Mouse (Mus musculus) thymus, adult 2 months (tissue): ENCODE data around the gene Tspan5. TPM values are rescaled to one million over a fixed set of nuclear protein-coding genes. Genes with fewer than 3 reads are reported as not detected.

Experiments used
- DNase-seq: peaks from one replicate; pipeline ENCODE4 v3.0.0; 2021
- H3K27ac ChIP-seq: fragments of 200-500 bp; 2 replicates; pipeline ENCODE4 v1.5.1; 2012; ENCODE audit warnings: low read length, control low read depth; ENCODE audit not compliant: control insufficient read depth, insufficient read depth
- H3K27me3 ChIP-seq: fragments of 200-500 bp; 2 replicates; pipeline ENCODE4 v1.6.1; 2012; ENCODE audit warnings: mild to moderate bottlenecking, low read length, moderate library complexity, mixed read lengths; ENCODE audit not compliant: control insufficient read depth, insufficient read depth
- H3K36me3 ChIP-seq: fragments of 200-500 bp; 2 replicates; pipeline ENCODE4 v1.6.1; 2012; ENCODE audit warnings: mild to moderate bottlenecking, low read length, moderate library complexity; ENCODE audit not compliant: control insufficient read depth, insufficient read depth
- H3K4me1 ChIP-seq: fragments of 200-500 bp; replicated peaks from 2 replicates; pipeline ENCODE4 v1.6.1; 2012; ENCODE audit warnings: low read length; ENCODE audit not compliant: control insufficient read depth, insufficient read depth
- H3K4me3 ChIP-seq: fragments of 200-500 bp; 2 replicates; pipeline ENCODE4 v1.5.1; 2012; ENCODE audit warnings: mild to moderate bottlenecking, low read length, control low read depth, moderate library complexity; ENCODE audit not compliant: control insufficient read depth, insufficient read depth
- CTCF ChIP-seq: fragments of 200-500 bp; IDR thresholded peaks from 2 replicates; pipeline ENCODE4 v1.5.1; 2012; ENCODE audit warnings: mild to moderate bottlenecking, control low read depth, low read length, moderate library complexity, borderline replicate concordance; ENCODE audit not compliant: control insufficient read depth, poor library complexity, insufficient read depth; ENCODE audit errors: extremely low read depth
- POLR2A ChIP-seq: fragments of 200-500 bp; IDR thresholded peaks from 2 replicates; pipeline ENCODE4 v1.6.1; 2012; ENCODE audit warnings: mild to moderate bottlenecking, low read length, control low read depth, moderate library complexity; ENCODE audit not compliant: control insufficient read depth, poor library complexity, insufficient read depth; ENCODE audit errors: extremely low read depth
- WGBS: fragments of 180-500 bp; shearing (Covaris S2); methylation state at CpG from one replicate; pipeline ENCODE4 v1.1.7; 2018; 5-methylcytosine and 5-hydroxymethylcytosine counted together
- polyA plus RNA-seq: library from polyadenylated mRNA; depleted of rRNA; stranded (reverse); fragments of >200 nt; gene quantifications from 2 replicates; pipeline ENCODE4 v1.2.3, GENCODE M21; 2012

Tspan5 gene
- polyA plus RNA-seq, 1 experiment = 15.9 TPM

- H3K36me3 ChIP-seq = no peaks in the 10 kb centered on the region
- H3K4me1 ChIP-seq = peaks cover 12% of the 10 kb centered on the region
- H3K27me3 ChIP-seq = no peaks in the 10 kb centered on the region
- TF ChIP-seq CTCF = no peak
- TF ChIP-seq POLR2A = no peak
- no peak overlapping the region for H3K27ac ChIP-seq
- WGBS = 95% methylated on average over 8 of the region's 8 CpGs
- DNase-seq = no peak
- H3K4me3 ChIP-seq = no peak overlapping the region
These were observed 156.1 kb downstream of the Tspan5 start for GRCm38 (mm10) chr3:138898055-138898454.

GRCm38 (mm10) chr3:138900571-138901141, 158.7 kb downstream of the Tspan5 start:
- WGBS = 89% methylated on average over 9 of the region's 9 CpGs
- TF ChIP-seq POLR2A (no peak), CTCF (no peak)

GRCm38 (mm10) chr3:138905678-138906077, 163.7 kb downstream of the Tspan5 start:
- no peak for TF ChIP-seq POLR2A
- TF ChIP-seq CTCF = no peak
- DNase-seq = no peak
- 88% methylated on average over 7 of the region's 7 CpGs for WGBS

More at GRCm38 (mm10) chr3:138900571-138901141, 158.7 kb downstream of the Tspan5 start:
- no peak overlapping the region for H3K27ac ChIP-seq
- no peak overlapping the region for H3K4me3 ChIP-seq
- H3K36me3 ChIP-seq = no peaks in the 10 kb centered on the region
- H3K4me1 ChIP-seq = peaks cover 5% of the 10 kb centered on the region
- no peaks in the 10 kb centered on the region for H3K27me3 ChIP-seq
- no peak for DNase-seq

GRCm38 (mm10) chr3:138906112-138906880, 164.3 kb downstream of the Tspan5 start:
- Histone ChIP-seq H3K4me1 (no peaks in the 10 kb centered on the region), H3K27ac (no peak overlapping the region), H3K27me3 (no peaks in the 10 kb centered on the region), H3K4me3 (no peak overlapping the region), H3K36me3 (no peaks in the 10 kb centered on the region)
- 53% methylated on average over 17 of the region's 17 CpGs for WGBS
- TF ChIP-seq CTCF (peak; percentile 74; the same call in 1 of the 2 replicates), POLR2A (no peak)
- DNase-seq = peak; percentile 49

More at GRCm38 (mm10) chr3:138905678-138906077, 163.7 kb downstream of the Tspan5 start:
- Histone ChIP-seq H3K4me3 (no peak overlapping the region), H3K27me3 (no peaks in the 10 kb centered on the region), H3K27ac (no peak overlapping the region), H3K4me1 (peaks cover 4% of the 10 kb centered on the region), H3K36me3 (no peaks in the 10 kb centered on the region)

GRCm38 (mm10) chr3:138909313-138909712, 167.3 kb downstream of the Tspan5 start:
- Histone ChIP-seq H3K36me3 (no peaks in the 10 kb centered on the region), H3K4me1 (no peaks in the 10 kb centered on the region), H3K4me3 (no peak overlapping the region), H3K27ac (no peak overlapping the region), H3K27me3 (no peaks in the 10 kb centered on the region)
- TF ChIP-seq POLR2A (no peak), CTCF (no peak)
- no peak for DNase-seq
- WGBS = 44% methylated on average over 2 of the region's 2 CpGs

GRCm38 (mm10) chr3:138912504-138912903, 170.5 kb downstream of the Tspan5 start:
- no peak for DNase-seq
- WGBS = 89% methylated on average over 8 of the region's 8 CpGs

More at GRCm38 (mm10) chr3:138912504-138912903, 170.5 kb downstream of the Tspan5 start:
- no peaks in the 10 kb centered on the region for H3K4me1 ChIP-seq
- H3K4me3 ChIP-seq = no peak overlapping the region
- no peaks in the 10 kb centered on the region for H3K36me3 ChIP-seq
- TF ChIP-seq POLR2A (no peak), CTCF (no peak)
- no peaks in the 10 kb centered on the region for H3K27me3 ChIP-seq
- no peak overlapping the region for H3K27ac ChIP-seq
